ENCODE assay signal across 8 mouse cellular contexts in genomic region chr3:90292345-90293275, GRCm38 (mm10). TPM values are rescaled to one million over a fixed set of nuclear protein-coding genes. Genes with fewer than 3 reads are reported as not detected.
A peak's percentile ranks its signal among the peaks of the same experiment; 100 is the strongest.
DNase-seq lines count a peak whose midpoint lies in the region; ATAC-seq and TF ChIP-seq lines count a peak whose summit lies in the region.

Gene Gatad2b (plus strand): TSS chr3:90293178.

- ATAC-seq in kidney, embryonic 14.5 days (ENCODE audit: low FRiP score, low TSS enrichment): peak; percentile 98
- peak; percentile 99 for ATAC-seq in limb, embryonic 15.5 days (ENCODE audit: insufficient number of reproducible peaks, low FRiP score, low TSS enrichment, low read depth)

- no peaks in the 10 kb centered on the region for H3K36me3 ChIP-seq in kidney, embryonic 14.5 days (ENCODE audit: control insufficient read depth, insufficient read depth, low read length)
- no peaks in the 10 kb centered on the region; the same call in 1 of the 2 replicates for H3K36me3 ChIP-seq in limb, embryonic 15.5 days

- peak within 1 kb of the TSS; percentile 91 for H3K27ac ChIP-seq in bone marrow macrophage, adult 2 months (ENCODE audit: insufficient read depth, low read depth, low read length)
- peak within 1 kb of the TSS; percentile 96 for H3K27ac ChIP-seq in embryonic fibroblast, embryonic 13.5 days (ENCODE audit: insufficient read depth, low read length)
- peak within 1 kb of the TSS; percentile 96 for H3K27ac ChIP-seq in kidney, embryonic 14.5 days (ENCODE audit: low read depth, low read length)
- peak within 1 kb of the TSS; percentile 97 for H3K27ac ChIP-seq in limb, embryonic 15.5 days

- peak; percentile 99 for DNase-seq in A20 (ENCODE audit: low read depth, low spot score)
- DNase-seq in heart, adult 9 months (ENCODE audit: low spot score in 2 of 2): peak; percentile 100
- DNase-seq in monocyte, adult 2 months (ENCODE audit: low read depth in 1 of 2, low spot score in 2 of 2): peak; percentile 96
- peak; percentile 99 for DNase-seq in spleen, postnatal 36 days (ENCODE audit: low spot score in 2 of 2)

- no peak for TF ChIP-seq CTCF in bone marrow macrophage, adult 2 months (IDR thresholded peaks at IDR 0.05; ENCODE audit: low read depth, low read length)
- no peak for TF ChIP-seq CTCF in embryonic fibroblast, embryonic 13.5 days (IDR thresholded peaks at IDR 0.05; ENCODE audit: borderline replicate concordance, insufficient read depth, low read length)

- WGBS in kidney, embryonic 14.5 days: under 1% methylated on average over 41 of the region's 47 CpGs
- under 1% methylated on average over 47 of the region's 47 CpGs for whole genome bisulfite sequencing in limb, embryonic 15.5 days

- H3K4me2 ChIP-seq in kidney, embryonic 14.5 days (replicated peaks; ENCODE audit: low read depth, low read length): peak within 1 kb of the TSS; percentile 73
- peak within 1 kb of the TSS; percentile 68 for H3K4me2 ChIP-seq in limb, embryonic 15.5 days

- H3K4me3 ChIP-seq in bone marrow macrophage, adult 2 months (ENCODE audit: insufficient read depth, low read length): peak within 1 kb of the TSS; percentile 80
- peak within 1 kb of the TSS; percentile 98 for H3K4me3 ChIP-seq in embryonic fibroblast, embryonic 13.5 days (ENCODE audit: insufficient read depth, low read length)
- H3K4me3 ChIP-seq in kidney, embryonic 14.5 days (ENCODE audit: low read length): peak within 1 kb of the TSS; percentile 91
- H3K4me3 ChIP-seq in limb, embryonic 15.5 days: peak within 1 kb of the TSS; percentile 76

- no peaks in the 10 kb centered on the region for H3K27me3 ChIP-seq in kidney, embryonic 14.5 days (ENCODE audit: control insufficient read depth, insufficient read depth, low read length)
- no peaks in the 10 kb centered on the region for H3K27me3 ChIP-seq in limb, embryonic 15.5 days

- no peaks in the 10 kb centered on the region for H3K9me3 ChIP-seq in kidney, embryonic 14.5 days (ENCODE audit: control insufficient read depth, low read length)
- no peaks in the 10 kb centered on the region for H3K9me3 ChIP-seq in limb, embryonic 15.5 days

- no peak; the same call in 1 of the 2 replicates for TF ChIP-seq POLR2A in bone marrow macrophage, adult 2 months (IDR thresholded peaks at IDR 0.05; ENCODE audit: borderline replicate concordance, low read depth, low read length)
- TF ChIP-seq POLR2A in embryonic fibroblast, embryonic 13.5 days (IDR thresholded peaks at IDR 0.05; ENCODE audit: low read depth, low read length): peak; percentile 67

- H3K4me1 ChIP-seq in bone marrow macrophage, adult 2 months (ENCODE audit: control insufficient read depth, insufficient read depth, low read length): peaks cover 22% of the 10 kb centered on the region
- H3K4me1 ChIP-seq in embryonic fibroblast, embryonic 13.5 days (ENCODE audit: control insufficient read depth, insufficient read depth, low read length): peaks cover 2% of the 10 kb centered on the region; the same call in 1 of the 2 replicates
- H3K4me1 ChIP-seq in kidney, embryonic 14.5 days (ENCODE audit: control insufficient read depth, insufficient read depth, low read length): peaks cover 11% of the 10 kb centered on the region; the same call in 1 of the 2 replicates
- peaks cover 17% of the 10 kb centered on the region; the same call in 1 of the 2 replicates for H3K4me1 ChIP-seq in limb, embryonic 15.5 days

- H3K9ac ChIP-seq in kidney, embryonic 14.5 days (ENCODE audit: low read depth, low read length): peak within 1 kb of the TSS; percentile 89
- peak within 1 kb of the TSS; percentile 85 for H3K9ac ChIP-seq in limb, embryonic 15.5 days

RNA-seq across cellular contexts. Expression of gene Gatad2b, which starts in this region (rescaled TPM):
- 45.6 and 48.2 TPM in 2 replicates for polyA plus RNA-seq in bone marrow macrophage, adult 2 months (2012; ENCODE audit: insufficient read depth, insufficient read length, missing spikeins)
- polyA plus RNA-seq in embryonic fibroblast, embryonic 13.5 days (2011; ENCODE audit: insufficient read length, low read depth, missing spikeins): 63.1 and 70.0 TPM in 2 replicates
- 24.5 and 25.4 TPM in 2 replicates for polyA plus RNA-seq in kidney, embryonic 14.5 days (2014; fragmentation: Nextera tagmentation; extraction: Ambion mirVana)
- 13.3 and 14.2 TPM in 2 replicates for polyA plus RNA-seq in limb, embryonic 15.5 days (2015; fragmentation: Nextera tagmentation; extraction: Ambion mirVana)

Comparison
In these comparisons a context has a peak if more than half of its experiments do, and no peak if none do; other contexts are left out.
1. Peak in every context shown above with its lines: DNase-seq, ATAC-seq, H3K4me3 ChIP-seq and H3K27ac ChIP-seq.